Mouse (Mus musculus) hindbrain, embryonic 10.5 days (tissue): Measurements from ENCODE around the gene Arhgap32. TPM values are rescaled to one million over a fixed set of nuclear protein-coding genes. Genes with fewer than 3 reads are reported as not detected.
"Not testable (repeated sequence)": the region's sequence is repeated elsewhere in the genome, so short reads cannot be mapped to it uniquely, and the experiment has no call there.

Experiments used
- DNase-seq: peaks from one replicate; pipeline ENCODE4 v3.0.0-alpha.2; 2017; ENCODE audit warnings: low spot score
- H3K27ac ChIP-seq: fragments of 300-500 bp; sonication (generic); 2 replicates; pipeline ENCODE4 v1.5.1; 2016; ENCODE audit warnings: mild to moderate bottlenecking, moderate library complexity
- H3K27me3 ChIP-seq: fragments of 300-500 bp; sonication (generic); 2 replicates; pipeline ENCODE4 v1.6.1; 2016; ENCODE audit warnings: mild to moderate bottlenecking; ENCODE audit not compliant: poor library complexity, insufficient read depth, severe bottlenecking
- H3K36me3 ChIP-seq: fragments of 300-500 bp; sonication (generic); 2 replicates; pipeline ENCODE4 v1.6.1; 2016; ENCODE audit warnings: mild to moderate bottlenecking, moderate library complexity
- H3K4me1 ChIP-seq: fragments of 300-500 bp; sonication (generic); replicated peaks from 2 replicates; pipeline ENCODE4 v1.6.1; 2016; ENCODE audit warnings: mild to moderate bottlenecking
- H3K4me3 ChIP-seq: fragments of 300-500 bp; sonication (generic); 2 replicates; pipeline ENCODE4 v1.5.1; 2016; ENCODE audit warnings: mild to moderate bottlenecking, moderate library complexity
- H3K9me3 ChIP-seq: fragments of 300-500 bp; sonication (generic); 2 replicates; pipeline ENCODE4 v1.6.1; 2016; ENCODE audit warnings: mild to moderate bottlenecking, moderate library complexity
- WGBS: fragments of 180-500 bp; shearing (Covaris S2); methylation state at CpG from one replicate; pipeline ENCODE4 v1.1.7; 2016; 5-methylcytosine and 5-hydroxymethylcytosine counted together
- polyA plus RNA-seq: library from polyadenylated mRNA; unstranded; fragments of >200 nt; fragmentation: Nextera tagmentation; extraction: Ambion mirVana; gene quantifications from 2 replicates; pipeline ENCODE4 v1.2.1, GENCODE M21; 2016

Arhgap32 gene
- polyA plus RNA-seq, 1 experiment from 2014 or later: 4.6 TPM

DNA sequence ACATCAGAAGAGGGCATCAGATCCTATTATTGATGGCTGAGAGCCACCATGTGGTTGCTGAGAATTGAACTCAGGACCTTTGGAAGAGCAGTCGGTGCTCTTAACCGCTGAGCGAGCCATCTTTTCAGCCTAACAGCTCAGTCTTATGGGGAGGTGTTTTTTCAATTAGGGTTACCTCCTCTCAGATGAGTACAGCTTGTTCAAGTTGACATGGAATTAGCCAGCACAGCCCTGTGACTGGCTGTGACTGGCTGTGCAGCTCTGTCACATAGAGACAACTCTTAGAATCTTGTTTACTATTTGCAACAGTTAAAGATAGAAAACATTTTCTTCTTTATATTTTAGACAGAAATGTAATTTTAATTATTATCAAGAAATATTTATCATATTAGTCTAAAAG, 27.5 kb downstream of the Arhgap32 start:
- no peaks in the 10 kb centered on the region for H3K9me3 ChIP-seq
- no peak overlapping the region for H3K4me3 ChIP-seq
- no peaks in the 10 kb centered on the region for H3K36me3 ChIP-seq
- 95% methylated on average over 3 of the region's 3 CpGs for WGBS
- H3K27me3 ChIP-seq: no peaks in the 10 kb centered on the region
- no peak for DNase-seq
- H3K4me1 ChIP-seq: no peaks in the 10 kb centered on the region
- no peak overlapping the region for H3K27ac ChIP-seq

DNA sequence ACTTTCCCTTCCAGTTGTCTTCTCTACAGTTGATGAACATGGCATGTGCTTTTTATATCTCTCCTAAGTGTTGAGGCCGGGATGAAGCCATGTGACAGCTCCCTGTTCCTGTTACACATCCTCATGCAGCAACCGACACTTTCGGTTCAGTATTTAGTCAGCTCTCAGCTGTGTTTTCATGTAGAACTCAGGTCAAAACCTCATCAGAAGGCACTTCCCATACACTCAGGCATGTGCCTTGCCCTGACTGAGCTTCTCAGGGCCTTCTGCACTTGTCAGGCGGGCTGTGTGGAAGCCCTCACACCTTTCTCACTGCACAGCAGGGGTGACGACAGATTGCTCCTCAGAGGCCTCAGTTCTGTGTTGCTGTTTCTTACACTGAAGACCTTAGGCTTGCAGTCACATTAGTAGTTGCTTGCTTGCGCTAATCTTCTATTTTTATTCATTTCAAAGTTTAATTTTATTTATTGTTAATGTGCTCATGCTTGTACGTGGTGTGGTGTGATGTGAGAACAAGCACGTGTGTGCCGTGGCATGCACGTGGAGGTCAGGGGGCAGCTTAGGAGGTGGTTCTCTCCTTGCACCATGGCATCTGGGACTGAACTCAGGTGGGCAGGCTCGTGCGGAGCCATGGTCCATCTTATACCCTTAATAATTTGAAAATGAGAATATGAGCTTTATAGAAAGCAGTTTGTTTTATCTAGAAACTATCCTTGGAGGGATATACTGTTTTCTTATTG, 30.5 kb downstream of the Arhgap32 start:
- Histone ChIP-seq H3K4me3 (no peak overlapping the region), H3K27me3 (no peaks in the 10 kb centered on the region), H3K9me3 (no peaks in the 10 kb centered on the region), H3K4me1 (no peaks in the 10 kb centered on the region), H3K36me3 (no peaks in the 10 kb centered on the region), H3K27ac (no peak overlapping the region)
- no peak for DNase-seq
- 65% methylated on average over 12 of the region's 12 CpGs for WGBS

DNA sequence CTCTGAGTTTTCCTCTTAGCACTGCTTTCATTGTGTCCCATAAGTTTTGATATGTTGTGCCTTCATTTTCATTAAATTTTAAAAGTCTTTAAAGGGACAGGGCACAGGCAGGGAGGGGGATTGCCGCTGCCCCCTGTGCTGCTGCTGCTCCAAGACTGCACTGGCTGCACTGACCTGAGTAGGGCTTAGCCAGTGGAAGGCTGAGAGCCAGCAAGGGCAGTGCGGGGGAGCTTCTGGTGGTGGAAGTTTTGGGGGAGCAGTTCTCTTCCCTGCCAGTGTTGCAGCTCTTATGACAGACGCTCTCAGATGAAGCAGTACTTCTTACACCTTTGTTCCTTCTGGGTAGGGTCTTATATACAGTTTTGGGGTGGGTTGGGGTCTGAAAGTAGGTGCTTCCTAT, 33.3 kb downstream of the Arhgap32 start:
- no peak overlapping the region for H3K4me3 ChIP-seq
- H3K9me3 ChIP-seq: no peaks in the 10 kb centered on the region
- no peak for DNase-seq
- H3K36me3 ChIP-seq: no peaks in the 10 kb centered on the region
- no peaks in the 10 kb centered on the region for H3K27me3 ChIP-seq
- H3K4me1 ChIP-seq: no peaks in the 10 kb centered on the region
- no peak overlapping the region for H3K27ac ChIP-seq
- WGBS: 85% methylated on average over 3 of the region's 3 CpGs

DNA sequence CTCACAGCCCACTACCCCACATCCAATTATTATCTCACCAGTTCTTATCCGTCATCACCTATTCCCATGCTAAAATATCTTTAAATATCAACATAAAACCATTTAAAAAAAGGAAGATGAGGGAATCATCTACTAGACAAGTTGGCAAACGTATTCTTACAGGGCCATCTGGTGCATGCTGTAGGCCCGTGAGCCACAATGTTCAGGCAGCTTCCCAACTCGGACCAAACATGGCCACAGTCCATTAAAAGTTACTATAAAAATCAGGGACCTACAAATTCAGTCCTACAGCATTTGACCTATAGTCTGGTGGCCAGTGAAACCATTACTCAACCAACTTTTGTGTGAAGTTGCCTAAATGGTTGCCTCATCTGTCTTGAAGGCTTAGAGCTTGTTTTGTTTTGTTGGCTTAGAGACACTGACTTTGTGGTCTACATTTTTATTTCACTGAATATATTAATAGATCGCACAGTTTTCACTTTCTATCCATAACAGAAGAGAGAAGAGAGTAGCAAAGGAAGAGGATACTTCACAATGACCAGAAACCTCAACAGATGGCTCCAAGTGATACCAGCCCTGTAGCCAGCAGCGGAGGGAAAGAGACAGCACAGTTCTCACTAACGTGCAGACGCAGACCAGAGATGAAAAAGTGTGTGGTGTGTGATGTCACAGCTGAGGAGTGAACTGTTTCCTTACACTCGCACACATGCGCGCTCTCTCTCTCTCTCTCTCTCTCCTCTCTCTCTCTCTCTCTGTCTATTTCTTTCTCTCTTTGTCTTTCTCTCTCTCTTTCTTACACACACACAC, 34.1 kb downstream of the Arhgap32 start:
- WGBS: 89% methylated on average over 11 of the region's 11 CpGs
- Histone ChIP-seq H3K4me1 (no peaks in the 10 kb centered on the region), H3K4me3 (no peak overlapping the region), H3K27me3 (no peaks in the 10 kb centered on the region), H3K9me3 (no peaks in the 10 kb centered on the region), H3K27ac (no peak overlapping the region), H3K36me3 (no peaks in the 10 kb centered on the region)
- no peak for DNase-seq

DNA sequence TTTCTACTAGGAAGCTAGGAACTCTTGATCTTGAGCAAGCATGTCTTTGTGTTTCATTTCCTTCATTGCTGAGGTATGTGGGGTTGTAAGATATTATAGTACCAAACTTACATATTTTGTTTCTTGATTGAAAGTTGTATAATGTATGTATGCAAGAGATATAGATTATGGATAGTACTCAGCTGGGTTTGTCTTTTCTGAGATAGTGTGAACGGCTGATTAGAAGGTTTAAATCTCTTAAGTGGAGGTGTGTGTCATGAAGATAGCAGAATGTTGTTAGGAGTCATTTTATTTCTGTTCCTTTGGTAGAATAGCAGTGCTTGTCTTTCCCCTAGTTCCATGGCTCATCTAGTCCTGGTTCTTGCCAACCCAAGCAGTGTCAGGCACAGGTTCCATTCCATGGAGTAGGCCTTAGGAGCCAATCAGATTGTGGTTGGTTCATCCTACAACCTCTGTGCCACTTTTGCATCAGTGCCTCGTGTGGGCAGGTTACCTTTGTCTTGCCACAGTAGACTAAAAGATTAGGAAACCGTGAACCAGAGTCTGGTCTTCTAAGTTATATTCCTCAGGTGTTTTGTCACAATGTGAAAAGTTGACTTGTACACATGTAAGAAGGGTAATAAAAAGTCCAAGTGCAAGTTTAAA, 38.9 kb downstream of the Arhgap32 start:
- Histone ChIP-seq H3K9me3 (no peaks in the 10 kb centered on the region), H3K4me3 (no peak overlapping the region), H3K27ac (no peak overlapping the region), H3K36me3 (no peaks in the 10 kb centered on the region), H3K27me3 (no peaks in the 10 kb centered on the region), H3K4me1 (no peaks in the 10 kb centered on the region)
- DNase-seq: no peak
- 86% methylated on average over 3 of the region's 3 CpGs for WGBS

DNA sequence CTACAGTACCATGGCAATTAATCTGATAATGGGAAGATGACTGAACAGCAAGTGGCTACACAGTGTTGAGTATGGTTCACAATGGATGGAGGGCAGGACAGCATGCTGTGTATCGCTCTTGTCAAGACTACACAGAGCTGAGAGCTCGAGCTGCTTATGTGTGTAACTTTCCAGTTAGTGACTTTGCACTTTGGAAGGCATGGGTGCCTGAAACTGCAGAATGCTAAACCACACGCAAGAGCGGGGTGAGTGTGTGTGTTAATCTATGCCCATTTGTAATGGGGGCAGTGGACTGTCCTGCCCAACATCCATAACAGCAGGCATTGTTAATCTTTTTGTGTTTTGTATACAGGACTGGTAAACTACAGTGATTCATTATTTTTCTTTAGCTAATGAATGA, 40.8 kb downstream of the Arhgap32 start:
- DNase-seq: no peak

DNA sequence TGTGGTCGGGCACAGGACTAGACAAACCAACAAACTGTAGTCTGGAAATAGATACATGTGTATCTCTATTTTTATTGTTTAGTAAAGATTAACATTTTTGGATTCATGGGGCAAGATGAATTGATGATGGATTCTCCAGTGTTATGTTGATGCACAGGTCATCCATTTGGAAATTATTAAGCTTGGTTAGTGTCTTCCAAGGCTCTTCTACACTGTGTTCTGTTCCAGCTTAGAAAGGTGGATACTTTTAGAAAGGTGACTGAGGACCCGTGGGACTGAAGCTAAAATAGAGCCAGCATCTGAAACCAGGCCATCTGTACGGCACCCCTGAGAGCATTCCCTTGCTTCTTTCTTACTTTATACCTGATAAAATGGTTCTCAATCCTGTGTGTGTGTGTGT, 41.3 kb downstream of the Arhgap32 start:
- no peak overlapping the region for H3K27ac ChIP-seq
- H3K4me3 ChIP-seq: no peak overlapping the region
- DNase-seq: no peak
- no peaks in the 10 kb centered on the region for H3K4me1 ChIP-seq
- 80% methylated on average over 3 of the region's 3 CpGs for WGBS
- no peaks in the 10 kb centered on the region for H3K9me3 ChIP-seq
- H3K36me3 ChIP-seq: no peaks in the 10 kb centered on the region
- no peaks in the 10 kb centered on the region for H3K27me3 ChIP-seq

More for the DNA sequence above, 40.8 kb downstream of the Arhgap32 start:
- H3K27me3 ChIP-seq: no peaks in the 10 kb centered on the region
- no peak overlapping the region for H3K27ac ChIP-seq
- no peak overlapping the region for H3K4me3 ChIP-seq
- H3K4me1 ChIP-seq: no peaks in the 10 kb centered on the region
- WGBS: 79% methylated on average over 4 of the region's 4 CpGs
- no peaks in the 10 kb centered on the region for H3K9me3 ChIP-seq
- H3K36me3 ChIP-seq: no peaks in the 10 kb centered on the region

DNA sequence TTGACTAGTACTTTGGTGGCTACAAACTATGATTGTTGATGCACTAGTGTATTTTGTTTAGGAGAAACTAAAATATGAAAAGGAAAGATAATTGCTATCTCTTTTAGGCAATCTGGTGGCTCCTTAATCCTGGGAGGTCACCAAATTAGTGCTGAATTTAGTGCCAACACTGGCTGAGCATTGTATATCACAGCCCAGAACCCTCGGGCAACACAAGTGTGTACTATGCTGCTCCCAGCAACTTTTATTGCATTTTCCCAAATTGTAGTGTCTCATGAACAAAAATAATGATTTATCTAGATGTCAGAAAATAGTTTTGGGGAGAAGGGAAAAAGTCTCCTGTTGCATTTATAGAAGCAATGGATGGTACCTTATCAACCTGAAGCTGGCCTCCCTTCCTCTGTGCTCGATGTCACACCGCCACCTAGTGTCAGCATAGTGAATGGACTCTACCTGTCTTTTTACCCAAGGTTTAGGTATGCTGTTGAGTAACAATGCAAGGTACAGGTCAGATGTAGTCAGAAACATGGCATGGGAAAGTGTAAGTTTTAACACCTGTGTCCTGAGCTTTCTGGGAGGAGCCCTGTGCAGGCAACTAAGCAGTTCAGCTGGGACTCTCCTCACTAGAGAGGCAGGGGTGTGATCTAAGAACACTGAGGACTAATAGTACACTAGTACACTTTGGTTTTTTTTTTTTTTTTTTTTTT, 43.1 kb downstream of the Arhgap32 start:
- no peak overlapping the region for H3K27ac ChIP-seq
- 29% methylated on average over 3 of the region's 3 CpGs for WGBS
- H3K4me1 ChIP-seq: no peaks in the 10 kb centered on the region
- H3K9me3 ChIP-seq: no peaks in the 10 kb centered on the region
- no peaks in the 10 kb centered on the region for H3K36me3 ChIP-seq
- H3K4me3 ChIP-seq: no peak overlapping the region
- DNase-seq: peak; percentile 64
- no peaks in the 10 kb centered on the region for H3K27me3 ChIP-seq

DNA sequence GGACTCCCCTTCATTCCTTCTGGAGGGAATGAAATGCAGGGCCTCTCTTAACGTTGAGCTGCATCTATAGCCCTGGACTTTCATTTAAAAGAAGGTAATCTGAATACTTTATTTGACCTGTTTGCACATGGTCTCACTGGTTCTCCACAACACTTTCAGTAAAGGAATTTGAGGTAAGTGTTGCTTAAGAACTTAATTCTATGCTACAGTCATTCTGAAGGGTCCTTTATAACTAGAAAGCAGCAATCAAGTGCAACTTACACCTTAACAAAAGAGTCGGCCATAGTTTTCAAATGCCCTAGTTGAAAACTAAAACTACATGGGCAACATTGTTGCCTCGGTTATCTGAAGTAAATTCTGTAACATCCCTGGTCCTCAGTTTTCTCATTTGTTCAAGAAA, 43.8 kb downstream of the Arhgap32 start:
- 84% methylated on average over 3 of the region's 3 CpGs for WGBS
- Histone ChIP-seq H3K27ac (no peak overlapping the region), H3K9me3 (no peaks in the 10 kb centered on the region), H3K4me1 (no peaks in the 10 kb centered on the region), H3K36me3 (no peaks in the 10 kb centered on the region), H3K27me3 (no peaks in the 10 kb centered on the region), H3K4me3 (no peak overlapping the region)
- no peak for DNase-seq

DNA sequence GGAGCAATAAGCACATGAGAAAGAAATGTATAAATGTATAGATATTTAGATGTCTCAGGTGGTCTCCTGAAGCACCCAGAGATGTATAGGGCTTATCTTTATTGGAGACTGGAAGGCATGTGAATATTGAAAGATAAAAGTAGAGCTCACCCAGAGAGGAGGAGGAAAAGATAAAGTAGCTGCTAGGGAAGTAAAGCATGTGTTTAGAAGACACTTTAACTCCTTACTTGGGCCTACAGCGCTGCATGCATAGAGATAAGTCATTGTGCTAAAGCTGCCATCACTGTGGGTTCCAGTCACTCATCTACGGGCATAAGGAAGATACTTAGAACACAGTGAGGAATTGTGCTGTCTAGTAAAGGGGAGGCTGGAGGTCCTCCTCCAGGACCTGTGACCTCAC, 46.9 kb downstream of the Arhgap32 start:
- Histone ChIP-seq H3K36me3 (peaks cover 3% of the 10 kb centered on the region; the same call in 1 of the 2 replicates), H3K4me1 (no peaks in the 10 kb centered on the region), H3K27me3 (no peaks in the 10 kb centered on the region), H3K9me3 (no peaks in the 10 kb centered on the region), H3K27ac (no peak overlapping the region), H3K4me3 (no peak overlapping the region)
- 89% methylated on average over 2 of the region's 2 CpGs for WGBS
- no peak for DNase-seq

DNA sequence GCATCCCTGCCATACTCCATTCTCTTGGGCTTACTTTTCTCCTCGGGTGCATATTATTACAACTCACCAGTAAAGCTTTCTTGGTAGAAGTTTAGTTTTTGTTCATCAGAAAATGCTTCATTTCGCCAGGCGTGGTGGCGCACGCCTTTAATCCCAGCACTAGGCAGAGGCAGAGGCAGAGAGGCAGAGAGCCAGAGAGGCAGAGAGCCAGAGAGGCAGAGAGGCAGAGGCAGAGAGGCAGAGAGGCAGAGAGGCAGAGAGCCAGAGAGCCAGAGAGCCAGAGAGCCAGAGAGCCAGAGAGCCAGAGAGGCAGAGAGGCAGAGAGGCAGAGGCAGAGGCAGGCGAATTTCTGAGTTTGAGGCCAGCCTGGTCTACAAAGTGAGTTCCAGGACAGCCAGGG, 47.9 kb downstream of the Arhgap32 start:
- not testable (repeated sequence) for DNase-seq, H3K27me3 ChIP-seq, H3K4me1 ChIP-seq, H3K4me3 ChIP-seq, H3K36me3 ChIP-seq, H3K27ac ChIP-seq, H3K9me3 ChIP-seq
- WGBS: 90% methylated on average over 6 of the region's 6 CpGs

DNA sequence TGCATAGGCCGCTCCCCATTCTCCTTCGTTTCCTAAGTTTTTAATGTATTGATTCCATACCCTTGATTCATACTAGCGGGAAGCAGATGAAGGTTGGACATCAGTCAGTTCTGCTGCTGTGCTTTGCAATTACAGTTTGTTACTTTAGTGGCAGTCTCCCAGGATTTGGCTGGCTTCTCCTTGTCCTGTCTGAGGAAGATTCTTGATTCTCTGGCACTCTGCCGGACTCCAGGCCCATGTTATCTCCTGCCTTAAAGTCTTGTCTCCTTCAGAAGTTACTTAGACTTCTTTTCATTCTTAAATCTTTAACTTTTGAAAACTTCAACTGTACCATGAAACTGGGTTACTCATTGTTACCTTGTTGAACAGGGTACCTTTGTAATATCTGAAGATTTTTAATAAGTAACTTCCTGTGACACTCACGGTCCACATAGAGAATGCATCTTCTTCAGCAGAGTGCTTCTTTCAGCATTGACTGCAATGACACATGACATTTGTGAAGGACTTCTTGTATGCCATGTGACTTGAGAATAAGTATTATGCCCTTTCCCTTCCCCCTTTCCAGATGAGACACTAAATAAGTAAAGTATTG, 52.7 kb downstream of the Arhgap32 start:
- H3K4me1 ChIP-seq: no peaks in the 10 kb centered on the region
- no peaks in the 10 kb centered on the region for H3K27me3 ChIP-seq
- no peak overlapping the region for H3K4me3 ChIP-seq
- H3K36me3 ChIP-seq: peaks cover 3% of the 10 kb centered on the region; the same call in 1 of the 2 replicates
- WGBS: 94% methylated on average over 5 of the region's 5 CpGs
- no peak for DNase-seq
- H3K27ac ChIP-seq: no peak overlapping the region
- H3K9me3 ChIP-seq: no peaks in the 10 kb centered on the region
